Mouse (Mus musculus) activated CD4-positive, CD25-positive, alpha-beta regulatory T cell, adult 9 weeks (primary cell): Measurements from ENCODE around the gene Vmn1r94. TPM values are rescaled to one million over a fixed set of nuclear protein-coding genes. Genes with fewer than 3 reads are reported as not detected.

ENCODE experiments used
- polyA plus RNA-seq: library from polyadenylated mRNA; unstranded; fragments of 100-300 nt; shearing (Covaris generic); gene quantifications from one replicate; pipeline ENCODE4 v1.2.1, GENCODE M21; 2017

Vmn1r94 gene
- polyA plus RNA-seq: not detected

GRCm38 (mm10) chr7:20168277-20168676 is at the start of gene Vmn1r94:
Vmn1r94 (minus strand) TSS chr7:20168377.

GRCm38 (mm10) chr7:20205507-20205906 is 37.3 kb upstream of the Vmn1r94 start, which contains the start of gene Gm6164:
Gm6164 (minus strand) TSS chr7:20205607.

GRCm38 (mm10) chr7:20193410-20193809 is 25.2 kb upstream of the Vmn1r94 start, which contains the start of gene Vmn1r95:
Vmn1r95 (plus strand) TSS chr7:20193710.

GRCm38 (mm10) chr7:20138988-20139387 is 29.2 kb downstream of the Vmn1r94 start, which contains the start of gene Vmn1r93:
Vmn1r93 (minus strand) TSS chr7:20139088.

GRCm38 (mm10) chr7:20122479-20122878 is 45.7 kb downstream of the Vmn1r94 start, which contains the start of gene Gm16442:
Gm16442 (minus strand) TSS chr7:20122579.

Other genes with a start within 250 kb of the Vmn1r94 start
- 43.6 TPM for gene Pvr, start 247.2 kb downstream of the Vmn1r94 start, polyA plus RNA-seq
- 28.3 TPM for gene Igsf23, start 217.6 kb downstream of the Vmn1r94 start, polyA plus RNA-seq
- not detected for gene Ceacam20, start 203.0 kb downstream of the Vmn1r94 start, polyA plus RNA-seq
- not detected for gene Nlrp9b, start 176.9 kb downstream of the Vmn1r94 start, polyA plus RNA-seq
- gene Vmn1r91, start 68.7 kb downstream of the Vmn1r94 start, polyA plus RNA-seq: not detected
- not detected for gene Gm16442, start 45.8 kb downstream of the Vmn1r94 start, polyA plus RNA-seq
- not detected for gene Vmn1r93, start 29.3 kb downstream of the Vmn1r94 start, polyA plus RNA-seq
- not detected for gene Vmn1r95, start 25.3 kb upstream of the Vmn1r94 start, polyA plus RNA-seq
- gene Gm6164, start 37.2 kb upstream of the Vmn1r94 start, polyA plus RNA-seq: not detected
- gene Gm4498, start 65.5 kb upstream of the Vmn1r94 start, polyA plus RNA-seq: not detected
- gene Gm5890, start 94.5 kb upstream of the Vmn1r94 start, polyA plus RNA-seq: not detected
- gene Gm4133, start 165.7 kb upstream of the Vmn1r94 start, polyA plus RNA-seq: not detected
- gene Gm5728, start 207.0 kb upstream of the Vmn1r94 start, polyA plus RNA-seq: not detected
- not detected for gene Vmn1r100, start 249.6 kb upstream of the Vmn1r94 start, polyA plus RNA-seq